ENCODE assay signal across 14 mouse cellular contexts in genomic region chr2:76126651-76127050, GRCm38 (mm10).
"Had no signal": no experiment of that assay in that cellular context is flagged by ENCODE, and none has a peak within 500 bp of the region (broad histone marks: within the 10 kb centered on the region; RNA-seq: fewer than 3 reads in every experiment).

No protein-coding gene starts in this region.

- DNase-seq: heart, postnatal 10 days; heart, postnatal 14 days; heart, postnatal 36 days; kidney, adult 11 months; kidney, adult 18-20 months; kidney, adult 2 months; kidney, adult 8-10 months; kidney, adult 9 months; kidney, postnatal 10 days; kidney, postnatal 14 days; kidney, postnatal 25 days; kidney, postnatal 36 days; kidney, postnatal 4 days; layer of hippocampus, adult 9-11 months had no signal
